Mouse (Mus musculus) limb, embryonic 13.5 days (tissue): ENCODE measurements around the gene Gstp3. TPM values are rescaled to one million over a fixed set of nuclear protein-coding genes. Genes with fewer than 3 reads are reported as not detected.
A peak's percentile ranks its signal among the peaks of the same experiment; 100 is the strongest.

ENCODE experiments used
- ATAC-seq: fragments of 200-750 bp; cut with Nextera tagmentation; 2 replicates; pipeline ENCODE4 v1.8.0; 2017; ENCODE audit warnings: low read depth, moderate number of reproducible peaks, moderate TSS enrichment; ENCODE audit not compliant: low FRiP score
- H3K27ac ChIP-seq: fragments of 300-500 bp; sonication (generic); 2 replicates; pipeline ENCODE4 v1.5.1; 2015; ENCODE audit warnings: inconsistent platforms, mild to moderate bottlenecking, moderate library complexity
- H3K27me3 ChIP-seq: fragments of 300-500 bp; sonication (generic); 2 replicates; pipeline ENCODE4 v1.6.1; 2015; ENCODE audit warnings: mild to moderate bottlenecking, inconsistent platforms
- H3K36me3 ChIP-seq: fragments of 300-500 bp; sonication (generic); 2 replicates; pipeline ENCODE4 v1.6.1; 2015; ENCODE audit warnings: inconsistent platforms, mild to moderate bottlenecking, moderate library complexity
- H3K4me1 ChIP-seq: fragments of 300-500 bp; sonication (generic); 2 replicates; pipeline ENCODE4 v1.6.1; 2015; ENCODE audit warnings: inconsistent platforms
- H3K4me2 ChIP-seq: fragments of 300-500 bp; sonication (generic); replicated peaks from 2 replicates; pipeline ENCODE4 v1.6.1; 2015; ENCODE audit warnings: inconsistent platforms, mild to moderate bottlenecking, moderate library complexity
- H3K4me3 ChIP-seq: fragments of 300-500 bp; sonication (generic); 2 replicates; pipeline ENCODE4 v1.5.1; 2015; ENCODE audit warnings: moderate library complexity, mild to moderate bottlenecking, inconsistent platforms
- H3K9ac ChIP-seq: fragments of 300-500 bp; sonication (generic); 2 replicates; pipeline ENCODE4 v1.6.1; 2015; ENCODE audit warnings: mild to moderate bottlenecking, inconsistent platforms
- H3K9me3 ChIP-seq: fragments of 300-500 bp; sonication (generic); 2 replicates; pipeline ENCODE4 v1.6.1; 2016; ENCODE audit warnings: inconsistent platforms
- WGBS: fragments of 180-500 bp; shearing (Covaris S2); methylation state at CpG from one replicate; pipeline ENCODE4 v1.1.7; 2015; 5-methylcytosine and 5-hydroxymethylcytosine counted together
- polyA plus RNA-seq: library from polyadenylated mRNA; unstranded; fragments of >200 nt; fragmentation: Nextera tagmentation; extraction: Ambion mirVana; gene quantifications from 2 replicates; pipeline ENCODE4 v1.2.1, GENCODE M21; 2015

Gstp3 gene
- polyA plus RNA-seq: not detected in 2 replicates

DNA sequence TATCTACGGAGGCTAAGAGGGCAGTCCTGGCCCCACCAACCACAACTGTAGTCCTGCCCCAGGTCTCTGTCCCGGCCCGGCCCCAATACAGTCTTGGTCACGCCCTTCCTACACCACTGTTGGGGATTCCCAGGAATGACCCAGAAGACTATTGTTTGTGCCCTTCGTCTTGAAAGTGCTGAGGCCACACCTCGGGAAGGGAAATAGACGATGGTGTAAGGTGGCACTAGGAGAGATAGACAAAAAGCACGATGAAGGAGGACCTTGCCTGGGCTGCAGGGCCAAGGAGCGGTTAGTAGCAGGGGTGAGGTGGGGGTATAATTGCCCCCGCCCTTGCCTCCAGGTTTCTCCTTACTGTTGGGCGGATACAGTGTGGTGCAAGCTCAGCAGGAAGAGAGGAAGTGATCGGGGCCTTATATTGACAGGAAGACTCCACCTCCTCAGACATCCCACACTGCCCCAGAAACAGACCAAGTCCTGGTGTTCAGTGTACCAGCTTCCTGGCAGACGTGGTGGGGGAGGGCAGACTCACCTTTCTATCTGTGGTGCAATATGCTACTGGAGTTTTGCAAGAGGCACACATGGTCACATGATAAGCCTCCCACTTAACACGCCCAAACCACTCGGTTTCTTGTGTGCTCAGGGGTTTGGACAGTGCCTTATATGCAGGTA lies at the start of gene Gstp3:
TSS of gene Gstp3 (minus strand) at position 501 of the 672 bp plus-strand sequence.
- H3K27ac ChIP-seq: no peak within 1 kb of the TSS
- H3K4me1 ChIP-seq: 0 out of 2 replicates have a peak, but pooled peaks cover 3% of the 10 kb centered on the region

DNA sequence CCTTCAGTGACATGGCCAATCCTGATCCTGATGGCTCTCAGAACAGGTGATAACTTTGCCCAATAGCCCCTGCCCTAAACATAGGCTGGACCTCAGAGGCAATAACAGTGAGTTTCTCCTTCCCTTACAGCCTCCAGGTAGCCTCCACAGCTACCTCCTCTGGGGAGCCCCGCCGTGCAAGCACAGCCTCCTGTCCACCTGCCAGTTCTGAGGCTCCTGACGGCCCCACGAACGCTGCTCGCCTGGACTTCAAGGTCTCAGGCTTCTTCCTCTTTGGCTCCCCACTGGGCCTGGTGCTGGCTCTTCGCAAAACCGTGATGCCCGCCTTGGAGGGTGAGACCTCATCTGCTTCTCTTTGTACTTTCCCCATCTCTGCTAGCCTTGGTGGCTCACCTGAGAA lies 49.2 kb upstream of the Gstp3 start:
- peaks cover 22% of the 10 kb centered on the region for H3K36me3 ChIP-seq
- H3K4me2 ChIP-seq: no peak overlapping the region
- H3K9ac ChIP-seq: no peak overlapping the region
- H3K27me3 ChIP-seq: peaks cover under 1% of the 10 kb centered on the region; the same call in 1 of the 2 replicates
- WGBS: 84% methylated on average over 9 of the region's 9 CpGs
- H3K9me3 ChIP-seq: no peaks in the 10 kb centered on the region
- ATAC-seq: no peak
- H3K27ac ChIP-seq: no peak overlapping the region
- H3K4me1 ChIP-seq: peaks cover 6% of the 10 kb centered on the region
- H3K4me3 ChIP-seq: no peak overlapping the region

More for the DNA sequence above, at the start of gene Gstp3:
- no peak for ATAC-seq
- Histone ChIP-seq H3K9ac (no peak within 1 kb of the TSS), H3K36me3 (no peaks in the 10 kb centered on the region), H3K27me3 (no peaks in the 10 kb centered on the region), H3K4me2 (no peak within 1 kb of the TSS), H3K4me3 (no peak within 1 kb of the TSS), H3K9me3 (no peaks in the 10 kb centered on the region)
- 80% methylated on average over 15 of the region's 15 CpGs for WGBS

DNA sequence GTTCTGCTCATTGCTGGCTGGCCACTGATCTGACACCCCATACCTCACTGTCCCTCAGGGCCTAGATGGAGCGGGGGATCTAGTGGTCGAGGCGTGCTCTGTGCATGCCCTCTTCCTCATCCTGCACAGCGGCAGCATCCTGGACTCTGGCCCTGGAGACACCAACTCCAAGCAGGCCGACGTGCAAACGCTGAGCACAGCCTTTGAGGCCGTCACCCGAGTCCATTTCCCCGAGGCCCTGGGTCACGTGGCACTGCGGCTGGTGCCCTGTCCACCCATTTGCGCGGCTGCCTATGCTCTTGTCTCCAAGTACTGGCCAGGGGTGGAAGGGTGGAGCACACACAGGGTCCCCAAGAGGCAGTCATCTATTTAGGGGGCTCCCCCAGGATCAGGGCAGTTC lies 47.3 kb upstream of the Gstp3 start:
- no peaks in the 10 kb centered on the region for H3K9me3 ChIP-seq
- no peak overlapping the region for H3K27ac ChIP-seq
- no peak overlapping the region for H3K4me3 ChIP-seq
- H3K4me2 ChIP-seq: no peak overlapping the region
- no peak overlapping the region for H3K9ac ChIP-seq
- WGBS: 89% methylated on average over 14 of the region's 14 CpGs
- H3K36me3 ChIP-seq: peaks cover 3% of the 10 kb centered on the region; the same call in 1 of the 2 replicates
- H3K4me1 ChIP-seq: peaks cover under 1% of the 10 kb centered on the region; the same call in 1 of the 2 replicates
- H3K27me3 ChIP-seq: peaks cover 19% of the 10 kb centered on the region
- no peak for ATAC-seq

DNA sequence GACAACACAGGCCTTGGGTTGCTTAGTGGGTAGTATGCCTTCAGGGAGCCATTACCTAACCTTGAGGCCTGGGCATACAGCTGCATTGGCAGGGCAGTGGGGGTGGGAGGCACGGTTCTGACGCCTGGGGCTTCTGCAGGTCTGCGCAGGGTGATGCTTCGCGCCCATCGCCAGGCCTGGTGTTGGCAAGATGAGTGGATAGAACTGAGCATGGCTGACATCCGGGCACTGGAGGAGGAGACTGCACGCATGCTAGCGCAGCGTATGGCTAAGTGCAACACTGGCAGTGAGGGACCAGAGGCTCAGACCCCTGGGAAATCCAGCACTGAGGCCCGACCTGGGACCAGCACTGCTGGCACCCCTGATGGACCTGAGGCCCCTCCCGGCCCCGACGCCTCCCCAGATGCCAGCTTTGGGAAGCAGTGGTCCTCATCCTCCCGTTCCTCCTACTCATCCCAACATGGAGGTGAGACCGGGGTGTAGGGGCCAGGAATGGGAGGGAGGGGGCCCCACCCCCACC lies 45.4 kb upstream of the Gstp3 start:
- H3K27me3 ChIP-seq: peaks cover 38% of the 10 kb centered on the region
- ATAC-seq: no peak
- H3K4me1 ChIP-seq: peaks cover 20% of the 10 kb centered on the region
- no peak overlapping the region for H3K9ac ChIP-seq
- 90% methylated on average over 16 of the region's 16 CpGs for WGBS
- H3K4me2 ChIP-seq: no peak overlapping the region
- H3K4me3 ChIP-seq: no peak overlapping the region
- H3K36me3 ChIP-seq: no peaks in the 10 kb centered on the region; the same call in 1 of the 2 replicates
- no peak overlapping the region for H3K27ac ChIP-seq
- no peaks in the 10 kb centered on the region for H3K9me3 ChIP-seq

DNA sequence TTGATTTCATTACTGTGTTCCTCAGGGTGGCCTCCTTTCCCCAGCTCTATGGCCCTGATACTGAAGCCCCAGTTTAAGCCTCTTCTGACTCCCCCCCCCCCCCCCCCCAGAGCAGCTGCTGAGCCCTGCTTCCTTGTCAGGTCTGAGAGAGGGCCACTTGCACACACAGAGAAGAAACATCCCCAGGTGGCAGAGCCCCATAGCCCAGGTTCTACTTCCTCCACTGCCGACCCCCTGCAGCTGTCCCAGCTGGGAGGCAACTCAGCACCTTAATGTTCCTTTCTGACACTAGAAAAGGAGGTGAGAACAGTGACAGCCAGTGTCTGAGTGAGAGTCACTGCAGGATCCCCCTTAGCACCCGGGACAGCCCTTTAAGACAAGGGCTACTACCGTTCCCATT lies 44.4 kb upstream of the Gstp3 start:
- Histone ChIP-seq H3K9ac (no peak overlapping the region), H3K4me1 (peaks cover 28% of the 10 kb centered on the region), H3K4me3 (no peak overlapping the region), H3K4me2 (no peak overlapping the region), H3K27me3 (peaks cover 45% of the 10 kb centered on the region), H3K36me3 (no peaks in the 10 kb centered on the region; the same call in 1 of the 2 replicates), H3K9me3 (no peaks in the 10 kb centered on the region), H3K27ac (no peak overlapping the region)
- no peak for ATAC-seq
- WGBS: 80% methylated on average over 3 of the region's 3 CpGs

DNA sequence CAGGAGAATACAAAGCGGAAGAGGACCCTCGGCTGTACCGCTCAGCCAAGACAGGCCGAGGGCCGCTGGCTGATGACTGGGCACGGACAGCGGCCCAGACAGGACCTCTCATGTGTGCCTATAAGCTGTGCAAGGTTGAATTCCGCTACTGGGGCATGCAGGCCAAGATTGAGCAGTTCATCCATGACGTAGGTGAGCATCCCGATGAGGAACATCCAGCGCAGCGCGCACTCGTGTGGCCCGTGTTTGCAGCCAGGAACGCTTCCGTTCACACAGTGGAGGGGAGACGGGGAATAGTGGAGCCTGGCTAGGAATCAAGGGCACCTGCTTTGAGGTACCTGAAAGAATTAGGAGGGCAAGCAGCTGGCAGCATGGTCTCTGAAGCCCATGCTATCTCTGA lies 43.9 kb upstream of the Gstp3 start:
- no peak overlapping the region for H3K4me2 ChIP-seq
- no peak for ATAC-seq
- H3K4me1 ChIP-seq: peaks cover 32% of the 10 kb centered on the region
- H3K36me3 ChIP-seq: no peaks in the 10 kb centered on the region; the same call in 1 of the 2 replicates
- no peak overlapping the region for H3K9ac ChIP-seq
- 92% methylated on average over 18 of the region's 18 CpGs for WGBS
- no peaks in the 10 kb centered on the region for H3K9me3 ChIP-seq
- H3K4me3 ChIP-seq: no peak overlapping the region
- no peak overlapping the region for H3K27ac ChIP-seq
- H3K27me3 ChIP-seq: peaks cover 45% of the 10 kb centered on the region

DNA sequence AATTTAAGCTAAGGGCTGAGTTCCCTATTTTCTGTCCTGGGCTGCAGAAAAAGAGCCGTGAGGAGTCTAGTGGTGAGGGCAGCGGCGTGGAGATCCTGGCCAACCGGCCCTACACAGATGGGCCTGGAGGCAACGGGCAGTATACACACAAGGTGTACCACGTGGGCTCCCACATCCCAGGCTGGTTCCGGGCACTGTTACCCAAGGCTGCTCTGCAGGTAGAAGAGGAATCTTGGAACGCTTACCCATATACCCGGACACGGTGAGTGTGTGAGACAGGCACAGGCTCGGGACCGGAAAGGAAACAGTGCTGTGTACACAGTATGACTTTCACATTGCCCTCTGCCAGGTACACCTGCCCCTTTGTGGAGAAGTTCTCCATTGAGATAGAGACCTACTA lies 43.3 kb upstream of the Gstp3 start:
- 90% methylated on average over 12 of the region's 12 CpGs for WGBS
- no peaks in the 10 kb centered on the region for H3K9me3 ChIP-seq

DNA sequence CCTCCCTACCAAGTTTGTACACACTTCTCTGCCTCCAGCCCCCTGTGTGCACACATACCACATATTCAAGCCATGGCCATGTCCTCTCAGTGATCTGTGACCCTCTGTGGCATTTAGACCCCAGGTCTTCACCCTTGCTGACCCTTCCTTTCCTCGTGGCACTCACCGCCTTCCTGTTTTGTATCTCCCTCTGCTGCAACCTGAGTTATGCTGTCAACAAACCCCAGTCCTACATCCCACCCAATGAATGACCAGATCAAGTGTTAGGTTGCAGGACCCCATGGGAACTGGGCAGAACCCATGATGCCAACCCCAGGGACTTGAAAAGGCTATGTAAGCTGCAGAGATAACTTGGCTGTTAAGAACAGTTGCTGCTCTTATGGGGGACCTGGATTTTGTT lies 42.7 kb upstream of the Gstp3 start:
- H3K9ac ChIP-seq: no peak overlapping the region
- H3K27ac ChIP-seq: no peak overlapping the region
- 87% methylated on average over 2 of the region's 2 CpGs for WGBS
- no peak for ATAC-seq
- no peak overlapping the region for H3K4me3 ChIP-seq
- H3K36me3 ChIP-seq: no peaks in the 10 kb centered on the region; the same call in 1 of the 2 replicates
- peaks cover 45% of the 10 kb centered on the region for H3K27me3 ChIP-seq
- peaks cover 41% of the 10 kb centered on the region for H3K4me1 ChIP-seq
- H3K4me2 ChIP-seq: no peak overlapping the region
- no peaks in the 10 kb centered on the region for H3K9me3 ChIP-seq

More for the DNA sequence above, 43.3 kb upstream of the Gstp3 start:
- H3K27me3 ChIP-seq: peaks cover 45% of the 10 kb centered on the region
- no peak overlapping the region for H3K4me3 ChIP-seq
- no peak overlapping the region for H3K9ac ChIP-seq
- no peak for ATAC-seq
- H3K36me3 ChIP-seq: no peaks in the 10 kb centered on the region; the same call in 1 of the 2 replicates
- H3K4me1 ChIP-seq: peaks cover 37% of the 10 kb centered on the region
- H3K4me2 ChIP-seq: no peak overlapping the region
- H3K27ac ChIP-seq: no peak overlapping the region

DNA sequence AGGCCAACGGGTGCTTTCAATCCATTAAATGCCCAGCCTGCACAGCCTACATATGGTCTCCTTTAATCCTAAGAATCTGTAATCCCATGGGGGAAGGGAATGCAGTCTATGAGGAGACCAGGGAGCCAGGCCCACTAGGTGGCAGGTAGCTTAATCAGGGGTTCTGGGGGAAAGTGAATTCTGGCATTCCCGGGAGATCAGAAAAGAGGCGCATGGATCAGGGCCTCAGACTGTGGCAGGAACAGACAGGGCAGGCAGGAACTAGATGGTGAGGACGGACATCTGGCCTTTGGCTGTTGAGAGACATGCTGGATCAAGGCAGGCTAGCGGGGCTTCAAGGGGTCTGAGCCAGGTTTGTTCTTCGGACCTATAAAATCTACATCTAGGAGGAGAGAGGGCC lies 42.1 kb upstream of the Gstp3 start:
- H3K27me3 ChIP-seq: peaks cover 45% of the 10 kb centered on the region
- 56% methylated on average over 6 of the region's 6 CpGs for WGBS
- no peak overlapping the region for H3K27ac ChIP-seq
- peak overlapping the region; percentile 66; the same call in 1 of the 2 replicates for H3K9ac ChIP-seq
- no peaks in the 10 kb centered on the region for H3K9me3 ChIP-seq
- peak overlapping the region; percentile 95 for H3K4me2 ChIP-seq
- no peak for ATAC-seq
- peaks cover 42% of the 10 kb centered on the region for H3K4me1 ChIP-seq
- H3K4me3 ChIP-seq: peak overlapping the region; percentile 49
- H3K36me3 ChIP-seq: no peaks in the 10 kb centered on the region; the same call in 1 of the 2 replicates

DNA sequence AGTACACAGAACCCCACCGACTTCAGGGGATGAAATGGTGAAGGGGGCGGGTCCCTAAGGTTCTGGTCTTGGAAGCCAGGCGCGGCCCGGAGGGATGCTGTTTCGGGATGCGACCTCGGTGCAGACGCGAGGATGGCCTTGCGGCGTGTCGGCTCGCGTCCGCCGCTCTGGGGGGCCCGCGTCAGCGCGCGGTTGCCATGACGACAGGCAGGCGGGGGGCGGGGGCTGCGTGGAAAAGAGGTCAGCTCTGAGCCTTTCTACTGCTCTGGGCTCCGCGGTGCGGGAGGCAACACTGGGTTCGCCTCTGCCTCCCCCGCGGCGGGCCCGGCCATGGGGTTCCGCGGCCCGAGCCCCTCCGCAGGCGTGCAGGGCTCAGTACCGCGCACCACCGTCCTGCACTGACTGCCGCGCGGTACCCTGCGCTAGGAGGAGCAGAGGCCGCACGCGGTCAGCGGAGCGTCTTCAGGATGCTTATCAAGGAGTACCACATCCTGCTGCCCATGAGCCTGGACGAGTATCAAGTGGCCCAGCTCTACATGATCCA lies 41.4 kb upstream of the Gstp3 start:
- WGBS: under 1% methylated on average over 51 of the region's 52 CpGs
- H3K27me3 ChIP-seq: peaks cover 45% of the 10 kb centered on the region
- peaks cover 49% of the 10 kb centered on the region for H3K4me1 ChIP-seq
- H3K4me3 ChIP-seq: peak overlapping the region; percentile 49
- no peaks in the 10 kb centered on the region for H3K9me3 ChIP-seq
- peak overlapping the region; percentile 95 for H3K4me2 ChIP-seq
- H3K36me3 ChIP-seq: no peaks in the 10 kb centered on the region; the same call in 1 of the 2 replicates
- H3K9ac ChIP-seq: peak overlapping the region; percentile 66
- ATAC-seq: no peak
- no peak overlapping the region for H3K27ac ChIP-seq

DNA sequence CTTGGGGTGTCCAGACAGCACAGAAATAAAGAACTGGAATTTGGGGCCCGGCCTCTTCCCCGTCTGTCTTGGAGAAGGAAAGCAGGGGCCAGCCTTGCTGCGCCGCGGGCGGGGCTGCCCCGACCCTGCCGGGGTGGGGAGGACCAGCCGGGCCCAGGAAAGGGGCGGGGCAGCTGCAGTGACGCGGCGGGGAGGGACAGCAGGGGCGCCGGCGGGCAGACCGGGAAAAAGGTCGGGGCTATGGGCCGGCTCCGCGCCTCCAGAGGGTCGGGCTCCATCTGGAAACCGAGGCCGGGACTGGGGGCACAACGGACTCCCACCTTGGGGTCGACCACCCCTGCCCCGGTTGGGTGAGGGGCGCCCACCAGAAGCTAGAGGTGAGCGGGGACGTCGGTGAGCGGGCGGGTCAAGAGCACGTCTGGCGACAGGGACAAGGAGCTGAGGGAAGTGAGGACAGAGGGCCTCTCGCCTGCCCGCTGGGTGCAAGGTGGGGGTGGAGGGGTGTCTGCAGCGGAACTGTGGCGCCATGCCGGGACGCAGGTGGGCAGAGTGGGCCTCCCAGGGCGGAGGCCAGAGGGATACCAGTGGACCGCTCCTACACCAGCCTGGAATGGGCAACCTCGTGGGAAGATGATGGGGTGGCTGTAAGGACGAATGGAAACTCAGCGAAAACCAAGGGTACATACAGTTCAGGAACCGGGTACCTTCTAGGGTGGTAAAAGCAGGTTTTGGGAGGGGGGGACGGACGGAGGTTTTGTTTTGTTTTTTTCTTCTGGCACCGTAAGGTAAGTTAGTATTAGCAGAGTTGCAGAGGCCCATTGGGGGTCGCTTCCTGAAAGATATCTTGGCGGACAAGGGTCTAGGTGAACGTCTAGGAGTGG lies 40.7 kb upstream of the Gstp3 start, which contains the start of gene Pitpnm1:
TSS of gene Pitpnm1 (plus strand) at position 162 of the 881 bp plus-strand sequence.
- Histone ChIP-seq H3K27ac (no peak within 1 kb of the TSS), H3K9ac (peak within 1 kb of the TSS; percentile 66), H3K4me2 (peak within 1 kb of the TSS; percentile 95), H3K27me3 (peaks cover 45% of the 10 kb centered on the region), H3K9me3 (no peaks in the 10 kb centered on the region), H3K4me3 (peak within 1 kb of the TSS; percentile 49), H3K4me1 (peaks cover 49% of the 10 kb centered on the region), H3K36me3 (no peaks in the 10 kb centered on the region)
- ATAC-seq: no peak
- under 1% methylated on average over 46 of the region's 53 CpGs for WGBS
